Mouse (Mus musculus) c-Kit-negative CD71-positive TER-119-positive erythroid progenitor cells, embryonic 14.5 days (primary cell): ENCODE measurements around the gene Dao.

ENCODE experiments used
- DNase-seq: peaks from one replicate; pipeline ENCODE4 v3.0.0-alpha.2; 2013; ENCODE audit warnings: low read depth, low spot score

Gene Dao

DNA sequence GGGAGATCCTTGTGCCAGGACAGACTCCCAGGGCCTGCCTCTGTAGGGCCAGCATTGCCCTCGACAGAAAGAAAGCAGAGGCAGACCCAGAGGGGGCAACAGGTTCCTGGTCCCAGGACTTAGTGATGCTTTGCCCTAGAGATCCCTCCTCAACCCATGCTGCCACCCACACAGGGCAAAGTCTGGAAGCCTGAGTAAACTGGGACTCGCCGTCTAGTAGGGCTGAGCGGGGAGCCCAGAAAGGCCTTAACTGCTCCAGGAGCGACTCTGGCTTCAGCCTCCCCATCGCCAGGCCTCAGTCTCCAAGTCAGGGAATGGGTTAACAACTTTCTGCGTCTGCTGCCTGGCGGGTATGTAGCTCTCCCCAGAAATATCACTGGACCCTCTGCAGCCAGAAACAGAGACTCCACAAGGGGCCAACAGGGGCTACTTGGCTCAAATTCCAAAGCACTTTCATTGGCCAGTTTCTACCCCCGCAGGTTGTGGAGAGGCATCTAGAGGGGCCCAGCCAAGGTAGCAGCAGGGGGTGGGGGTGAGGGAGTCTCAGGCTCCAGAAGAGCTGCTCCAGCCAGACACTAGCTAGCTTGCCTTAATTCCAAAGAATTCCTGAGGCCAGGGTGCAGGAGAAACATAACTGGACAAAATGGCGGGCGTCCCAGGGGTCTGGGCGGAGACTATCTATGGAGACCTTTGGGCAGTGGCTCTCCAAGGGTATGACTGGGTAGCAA, 23.9 kb downstream of the Dao start:
- no peak for DNase-seq

DNA sequence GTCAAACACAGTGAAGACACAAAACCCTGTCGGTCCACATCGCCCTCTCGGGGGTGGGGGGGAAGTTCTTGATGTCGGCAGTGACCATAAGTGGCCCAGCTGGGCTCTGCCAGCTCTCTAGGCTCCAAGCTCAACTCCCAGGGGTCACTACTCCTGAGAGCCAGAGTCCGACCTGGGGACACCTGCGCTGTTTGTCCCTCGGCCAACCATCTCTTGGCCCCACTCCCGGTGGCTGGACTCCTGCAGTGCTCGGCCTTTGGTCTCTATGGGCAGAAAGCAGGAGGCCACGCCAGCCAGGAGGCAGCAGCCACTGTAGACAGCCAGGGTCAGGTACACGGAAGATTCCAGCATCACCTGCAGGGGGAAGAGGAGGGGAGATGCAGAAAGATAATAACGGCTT, 24.6 kb downstream of the Dao start:
- no peak for DNase-seq

DNA sequence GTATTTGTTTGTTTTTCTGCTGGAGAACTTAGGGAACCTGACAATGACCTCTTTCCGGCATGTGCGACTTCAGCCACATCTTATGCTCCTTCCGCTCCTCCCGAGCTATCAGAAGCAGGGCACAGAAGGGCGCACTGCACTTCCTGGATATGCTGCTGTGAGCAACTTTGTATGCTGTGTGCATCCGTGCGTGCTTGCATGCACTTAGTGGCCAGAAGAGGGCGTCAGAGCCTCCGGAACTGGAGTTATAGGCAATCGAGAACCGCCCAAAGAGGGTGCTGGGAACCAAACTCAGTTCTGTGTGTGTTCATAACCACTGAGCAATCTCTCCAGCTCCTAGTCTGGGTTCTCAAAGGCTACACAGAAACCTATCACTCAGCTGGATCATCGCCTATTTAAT, 27.1 kb downstream of the Dao start:
- no peak for DNase-seq

DNA sequence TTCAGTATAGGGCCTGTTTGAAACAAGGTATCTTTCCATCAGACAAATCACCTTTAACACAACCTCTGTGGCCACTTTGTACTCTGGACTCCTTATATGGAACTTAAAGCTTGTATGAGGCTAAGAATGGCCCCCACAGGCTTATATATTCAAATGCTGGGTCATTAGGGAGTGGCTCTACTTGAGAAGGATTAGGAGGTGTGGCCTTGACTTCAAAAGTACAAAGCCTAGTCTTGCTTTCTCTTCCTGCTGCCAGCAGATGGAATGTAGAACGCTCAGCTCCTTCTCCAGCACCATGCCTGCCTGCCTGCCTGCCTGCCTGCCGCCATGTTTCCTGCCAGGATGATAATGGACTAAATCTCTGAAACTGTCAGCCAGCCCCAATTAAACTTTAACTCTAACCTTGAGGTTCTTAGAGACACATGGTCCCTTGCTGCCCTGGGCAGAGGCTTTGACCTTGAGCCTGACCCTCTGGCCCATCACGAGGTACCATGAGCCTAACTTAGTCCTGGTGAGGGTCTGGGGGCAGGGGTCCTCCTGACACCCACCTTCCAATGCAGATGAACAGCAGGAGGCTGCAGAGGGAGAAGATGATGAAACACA, 28.8 kb downstream of the Dao start:
- DNase-seq = no peak

DNA sequence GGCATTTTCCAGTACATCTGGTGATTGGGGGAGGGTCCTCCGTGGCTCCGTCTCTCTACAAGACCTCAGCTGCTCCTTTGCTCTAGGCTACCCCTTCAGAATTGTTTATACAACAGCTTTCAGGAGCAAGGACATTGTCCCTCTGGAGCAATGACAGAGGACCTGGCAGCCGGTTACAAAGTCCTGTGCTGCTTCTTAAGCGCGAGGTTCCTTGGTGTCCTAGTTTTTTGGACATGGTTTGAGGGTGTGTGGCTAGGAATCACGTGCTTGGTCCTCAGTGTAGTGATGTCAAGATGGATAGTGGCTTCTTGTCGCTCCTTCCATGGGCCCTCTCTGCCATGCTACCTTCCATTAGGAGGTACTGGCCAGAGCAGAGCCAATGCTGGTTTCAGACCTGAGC, 30.9 kb downstream of the Dao start:
- no peak for DNase-seq

DNA sequence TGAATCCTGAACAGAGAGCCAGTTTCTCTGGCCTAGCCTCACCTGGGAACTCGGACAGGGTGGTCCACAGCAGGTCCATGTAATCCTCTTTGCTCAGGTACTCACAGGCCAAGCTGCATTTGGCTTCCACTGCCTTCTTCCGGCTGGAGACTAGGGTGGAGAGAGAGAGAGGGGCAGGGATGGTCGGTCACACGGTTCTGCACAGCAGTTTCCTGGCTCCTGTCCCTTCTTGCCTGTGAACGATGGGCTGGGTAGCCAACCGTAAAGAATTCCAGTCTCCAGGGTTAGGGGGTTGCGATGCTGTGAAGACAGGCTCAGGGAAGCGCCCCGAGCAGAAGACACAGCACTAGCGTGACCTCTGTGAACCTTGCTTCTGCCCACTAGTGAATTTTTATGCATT, 31.6 kb downstream of the Dao start:
- no peak for DNase-seq

DNA sequence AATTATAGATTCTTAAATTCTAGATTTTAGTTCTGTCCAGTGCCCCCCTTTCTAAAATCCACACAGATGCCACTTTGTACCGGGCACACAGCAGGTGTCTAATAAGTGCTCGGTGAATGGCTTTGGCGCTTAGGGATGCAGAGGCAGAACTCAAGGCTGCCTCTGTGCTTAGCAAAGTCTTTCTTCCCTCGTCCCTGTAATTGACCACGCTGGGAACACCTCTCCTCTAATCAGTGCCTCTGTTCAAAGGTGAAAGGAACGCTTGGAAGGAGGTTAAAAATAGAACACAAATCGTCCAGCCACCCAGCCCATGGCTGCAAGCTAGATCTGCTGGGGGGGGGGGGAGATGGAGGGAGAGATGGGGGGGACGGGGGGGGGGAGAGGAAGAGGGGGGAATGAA, 37.0 kb downstream of the Dao start:
- no peak for DNase-seq

DNA sequence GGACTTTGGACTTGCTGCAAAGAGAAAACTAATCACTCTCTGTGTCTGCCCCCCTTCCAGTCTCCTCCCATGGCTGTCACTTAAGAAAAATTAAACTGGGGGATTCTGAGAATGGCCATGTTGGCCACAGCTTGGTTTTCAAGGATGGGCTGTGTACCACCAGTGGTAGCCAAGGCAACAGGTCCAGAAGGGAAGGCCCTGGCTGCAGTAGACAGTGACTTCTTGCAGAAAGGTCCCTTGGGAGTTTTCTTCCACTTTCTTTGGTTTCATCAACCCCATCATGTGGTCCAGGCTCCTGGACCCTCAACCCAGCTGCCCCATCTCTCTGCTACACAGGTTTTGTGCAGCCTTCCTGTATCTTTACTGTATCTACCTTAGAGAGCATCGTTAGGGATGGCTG, 37.4 kb downstream of the Dao start:
- DNase-seq = no peak

DNA sequence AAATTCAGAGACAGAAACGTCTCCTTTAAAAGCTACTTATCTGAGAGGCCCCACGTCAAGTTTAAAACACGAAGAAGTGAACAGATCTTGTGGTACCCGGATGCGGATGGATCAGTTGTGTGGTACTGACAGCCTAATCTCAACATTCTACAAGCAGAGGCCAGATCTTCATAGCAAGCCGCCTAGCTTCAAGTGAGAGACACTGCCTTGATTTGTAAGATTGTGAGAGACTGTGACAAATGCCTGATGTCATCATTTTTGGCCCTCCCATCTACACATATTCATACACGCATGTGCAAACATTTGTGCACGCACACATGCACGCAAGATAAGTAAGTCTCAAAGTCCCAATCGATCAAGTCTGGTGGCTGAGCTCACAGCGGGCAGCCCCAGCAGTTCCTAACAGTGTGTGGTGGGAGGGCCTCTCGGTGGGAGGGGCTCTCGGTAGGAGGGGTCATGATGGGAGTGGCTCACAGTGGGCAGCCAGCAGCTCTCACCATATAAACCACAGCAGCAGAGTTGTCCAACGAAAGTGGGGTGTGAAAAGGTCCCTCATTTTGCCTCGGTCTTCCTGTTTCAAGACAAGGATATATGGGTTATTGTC, 37.9 kb downstream of the Dao start:
- DNase-seq = no peak

DNA sequence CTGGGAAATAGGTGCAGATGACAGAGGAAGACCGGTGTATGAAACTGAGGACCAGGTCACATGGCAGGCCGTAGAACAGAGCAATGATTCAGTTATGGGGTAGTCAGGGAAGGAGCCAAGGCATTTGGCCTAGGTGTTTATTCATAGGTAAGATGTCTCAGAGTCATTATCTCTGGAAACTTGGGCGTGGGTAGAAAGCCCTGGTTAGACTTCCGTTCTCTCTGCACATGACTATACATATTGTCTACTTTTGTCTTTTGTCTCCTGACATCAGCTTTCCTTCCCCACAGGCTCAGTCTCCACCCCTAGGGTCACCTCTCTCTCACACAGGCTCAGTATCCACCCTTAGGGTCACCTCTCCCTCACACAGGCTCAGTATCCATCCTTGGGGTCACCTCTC, 40.3 kb downstream of the Dao start:
- DNase-seq = no peak

DNA sequence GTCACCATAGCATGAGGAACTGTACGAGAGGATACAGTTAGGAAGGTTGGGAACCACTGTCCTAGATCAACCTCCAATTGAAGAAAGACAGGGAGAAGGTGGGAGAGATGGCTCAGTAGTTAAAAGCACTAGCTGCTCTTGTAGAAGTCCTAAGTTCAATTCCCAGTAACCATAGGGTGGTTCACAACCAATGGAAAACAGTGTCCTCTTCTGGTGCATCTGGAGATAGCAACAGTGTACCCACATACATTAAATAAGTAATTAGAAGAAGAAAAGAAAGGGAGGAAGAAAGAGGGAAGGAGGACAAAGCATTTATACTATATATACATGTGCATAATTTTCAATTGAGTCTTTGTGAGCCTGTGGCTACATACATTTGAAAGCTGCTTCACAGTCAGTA, 41.6 kb downstream of the Dao start:
- peak; percentile 17 for DNase-seq

DNA sequence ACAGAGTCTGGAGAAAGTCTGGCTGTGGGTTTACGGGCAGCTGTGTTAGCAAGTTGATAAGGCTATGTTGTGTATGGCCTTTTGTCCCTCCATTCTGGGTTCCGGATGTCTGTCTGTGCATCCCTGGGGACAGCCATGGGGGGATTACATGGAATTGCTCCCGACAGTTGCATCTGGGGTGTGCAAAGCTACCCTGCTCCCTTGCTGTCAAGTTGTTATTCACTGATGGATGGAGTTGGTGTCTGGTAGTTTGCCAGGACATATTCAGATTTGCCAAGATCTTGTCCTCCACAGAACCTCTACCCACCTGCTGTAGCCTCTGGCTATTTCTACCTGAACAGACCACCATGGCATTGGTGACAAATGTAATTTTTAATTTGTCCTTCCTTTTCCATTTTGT, 42.6 kb downstream of the Dao start:
- no peak for DNase-seq

DNA sequence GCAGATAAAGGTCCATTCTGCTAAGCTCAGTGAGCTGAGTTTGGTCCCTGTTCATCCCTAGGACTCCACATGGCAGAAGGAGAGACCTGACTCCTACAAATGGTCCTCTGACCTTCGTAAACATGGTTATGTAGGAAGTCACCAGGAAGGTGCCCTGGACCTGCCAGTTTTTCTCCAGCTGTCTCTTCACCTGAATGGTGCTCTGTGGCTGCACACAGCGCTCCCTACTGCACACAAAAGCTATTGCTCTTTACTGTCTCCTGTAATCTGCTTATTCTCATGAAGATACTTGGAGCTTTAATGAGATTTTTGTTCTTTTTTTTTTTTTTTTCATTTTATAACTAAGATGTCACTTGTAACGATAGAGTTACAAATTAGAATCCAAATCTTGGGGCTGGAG, 43.1 kb downstream of the Dao start:
- DNase-seq = no peak

DNA sequence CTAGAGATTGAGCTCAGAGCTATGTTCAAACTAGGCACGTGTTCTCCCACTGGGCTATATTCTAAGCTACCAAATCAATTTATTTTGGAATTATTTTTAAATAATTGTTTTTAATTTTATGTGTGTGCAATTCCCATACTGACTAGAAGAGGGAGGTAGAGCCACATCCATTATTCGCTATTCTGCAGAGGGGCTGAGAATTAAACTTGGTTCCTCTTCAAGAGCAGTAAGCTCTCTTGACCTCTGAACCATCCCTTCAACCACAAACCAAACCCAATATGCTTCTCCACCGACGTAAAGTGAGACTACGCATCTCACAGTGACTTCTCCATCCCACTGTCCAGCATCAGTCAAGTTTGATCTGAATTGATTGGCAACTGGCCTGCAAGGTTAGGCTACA, 43.7 kb downstream of the Dao start:
- no peak for DNase-seq

DNA sequence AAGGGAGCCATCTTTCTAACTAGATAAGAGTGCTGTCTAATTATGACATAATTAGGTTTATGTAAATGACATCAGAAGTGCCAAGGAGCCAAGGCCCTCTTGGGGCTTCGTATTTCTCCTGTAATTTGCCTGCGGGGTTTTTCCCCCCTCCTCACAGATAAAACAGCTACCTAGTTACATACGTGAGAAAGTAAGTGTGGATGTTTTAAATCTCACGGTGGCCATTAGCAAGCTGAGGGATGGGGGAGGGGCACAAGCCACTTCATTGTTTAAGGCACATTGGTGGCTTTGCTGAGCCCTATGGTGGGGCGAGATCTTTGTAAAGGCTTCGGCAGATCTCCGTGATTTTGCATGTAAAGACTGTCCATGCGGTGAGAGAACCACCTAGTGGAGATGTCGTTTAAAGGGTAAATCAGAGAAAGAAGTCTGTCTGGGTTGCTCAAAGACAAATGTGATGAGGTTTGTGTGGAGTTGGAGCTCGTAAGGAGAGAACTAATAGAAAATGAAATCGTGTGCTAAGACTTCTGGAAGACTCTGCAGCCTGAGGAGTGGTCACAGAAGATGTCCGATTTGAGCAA, 45.3 kb downstream of the Dao start:
- no peak for DNase-seq

DNA sequence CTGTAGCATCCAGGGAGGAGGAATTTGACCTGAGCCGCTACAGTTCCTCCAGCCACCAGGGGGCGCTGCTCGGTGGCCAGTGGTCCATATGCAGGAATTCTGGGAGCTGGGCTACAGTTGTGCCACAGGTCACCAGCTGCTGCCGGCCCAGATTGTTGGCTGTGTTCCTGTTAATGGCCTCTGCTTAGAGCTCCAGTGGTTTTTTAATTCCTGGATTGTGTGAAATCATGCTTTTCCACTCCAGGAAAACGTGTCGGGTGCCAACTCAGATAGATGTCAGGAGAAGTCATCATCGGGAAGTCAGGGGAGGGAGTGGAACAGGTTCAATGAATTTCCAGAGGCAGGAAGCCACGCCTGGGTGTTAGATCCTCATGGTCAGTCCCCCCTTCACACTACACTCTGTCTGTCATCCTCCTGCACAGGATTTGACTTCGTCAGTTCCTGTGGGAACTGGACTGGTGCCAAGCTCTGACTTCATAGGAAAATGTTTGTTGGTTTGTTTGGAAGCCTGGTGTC, 48.8 kb downstream of the Dao start:
- DNase-seq = peak; percentile 31

DNA sequence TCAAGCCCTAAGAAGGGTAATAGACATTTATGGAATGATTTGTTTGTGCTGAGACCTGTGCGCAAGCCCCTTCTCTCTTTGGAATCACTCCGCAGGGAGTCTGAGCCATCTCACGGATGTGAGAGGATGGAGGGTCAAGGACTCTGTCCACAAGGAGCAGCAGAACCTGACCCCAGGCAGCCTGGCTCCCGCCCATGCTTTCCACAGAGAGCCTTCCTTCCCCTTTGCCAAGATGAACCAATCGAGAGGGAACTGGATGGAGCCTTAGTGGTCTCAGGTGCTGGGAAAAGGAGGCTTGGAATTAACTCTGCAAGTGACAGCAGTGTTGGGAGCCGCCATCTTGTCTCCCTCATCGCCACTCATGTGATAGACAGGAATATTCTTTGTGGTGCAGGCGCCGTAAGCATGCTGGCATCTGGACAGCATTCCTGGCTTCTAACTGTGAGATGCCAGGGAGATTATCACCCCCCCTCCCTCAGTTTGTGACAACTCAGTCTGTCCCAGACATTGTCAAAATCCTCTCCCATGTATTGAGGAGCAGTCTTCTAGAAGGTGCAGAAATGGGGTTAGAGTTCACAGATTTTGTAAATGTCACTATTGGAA, 53.7 kb downstream of the Dao start:
- no peak for DNase-seq

DNA sequence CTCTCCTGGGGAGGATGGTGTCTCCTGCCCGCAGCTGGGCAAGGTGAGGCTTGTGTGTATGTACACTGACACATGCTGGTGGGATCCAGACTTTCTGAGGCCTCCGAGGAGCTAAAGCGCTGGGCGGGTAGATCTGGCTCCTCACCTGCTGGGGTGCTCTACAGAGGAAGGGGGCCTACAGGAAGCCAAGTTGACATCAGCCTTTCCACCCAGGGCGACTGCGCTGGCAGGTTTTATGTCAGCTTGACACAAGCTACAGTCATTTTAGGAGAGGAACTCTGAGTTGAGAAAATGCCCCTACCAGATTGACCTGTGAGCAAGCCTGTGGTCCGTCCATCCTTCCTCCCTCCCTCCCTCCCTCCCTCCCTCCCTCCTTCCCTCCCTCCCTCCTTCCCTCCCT, 58.2 kb downstream of the Dao start:
- no peak for DNase-seq

DNA sequence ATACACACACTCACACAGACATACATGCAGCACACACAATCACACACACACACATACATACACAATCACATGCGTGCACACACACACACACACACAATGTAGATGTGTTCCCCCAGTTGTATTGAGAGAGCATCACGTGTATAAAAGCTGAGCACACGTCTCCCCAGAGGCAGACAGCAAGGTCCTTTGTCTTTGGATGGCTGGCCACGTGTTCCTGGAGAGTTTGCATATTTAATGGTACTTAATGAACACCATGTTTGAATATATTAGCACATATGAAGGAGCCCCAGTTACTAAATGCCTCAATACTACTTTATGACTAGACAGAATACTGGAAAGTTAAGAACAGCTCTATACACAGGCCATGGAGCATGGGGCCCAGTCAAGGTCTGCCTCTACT, 60.5 kb downstream of the Dao start:
- DNase-seq = no peak

DNA sequence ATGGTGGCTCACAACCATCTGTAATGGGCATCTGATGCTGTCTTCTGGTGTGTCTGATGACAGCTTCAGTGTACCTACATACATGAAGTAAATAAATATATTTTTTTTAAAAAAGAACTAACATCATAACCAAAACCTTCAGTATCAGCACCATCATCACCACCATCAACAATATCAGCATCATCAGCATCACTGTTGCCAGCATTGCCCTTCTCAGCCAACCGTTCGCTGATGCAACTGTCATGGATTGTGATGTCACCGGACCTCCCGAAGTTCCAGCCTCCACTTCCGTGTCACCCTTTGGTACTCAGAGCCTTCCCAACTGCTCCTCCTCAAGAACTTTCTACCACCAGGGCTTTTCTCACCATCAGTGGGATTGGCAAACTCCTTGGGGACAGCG, 61.7 kb downstream of the Dao start, which contains the start of gene Usp30:
TSS of gene Usp30 (plus strand) at position 301 of the 400 bp plus-strand sequence.
- DNase-seq = no peak

DNA sequence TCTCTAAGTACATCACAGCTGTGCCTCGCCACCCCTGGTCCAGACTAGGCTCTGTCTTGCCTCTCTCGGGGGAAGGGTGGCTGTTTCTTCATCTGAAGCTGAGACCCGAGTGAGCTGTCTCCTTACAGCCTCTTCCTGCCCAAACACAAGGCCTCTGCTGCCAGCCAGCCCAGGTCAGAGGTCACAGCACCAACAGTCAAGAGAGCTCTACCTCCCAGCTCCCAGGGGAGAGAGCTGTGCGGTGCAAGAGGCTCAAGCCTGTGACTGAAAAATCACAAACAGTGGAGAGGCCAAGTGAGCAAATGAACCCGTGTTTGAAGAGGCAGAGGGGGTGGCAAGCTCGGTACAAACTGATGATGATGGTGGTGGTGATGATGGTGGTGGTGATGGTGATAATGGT, 63.1 kb downstream of the Dao start:
- DNase-seq = no peak

DNA sequence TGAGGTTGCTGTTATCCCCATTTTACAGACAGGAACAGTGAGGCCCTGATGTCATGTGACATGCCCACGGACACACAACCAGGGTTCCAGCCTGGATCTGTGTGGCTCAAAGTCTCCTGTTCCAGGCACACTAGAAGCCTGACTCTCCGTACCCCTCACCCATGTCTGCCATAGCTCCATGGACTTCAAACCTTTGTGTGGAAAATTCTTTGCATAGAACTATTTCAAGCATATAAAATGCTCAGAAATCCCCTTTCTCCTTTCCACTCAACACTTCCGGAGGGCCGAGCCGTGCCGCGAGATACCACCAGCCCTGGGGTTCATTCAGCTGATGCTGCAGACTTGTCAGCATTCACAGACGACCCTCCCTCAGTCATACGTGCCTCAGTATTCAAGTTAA, 64.0 kb downstream of the Dao start:
- DNase-seq = no peak
